ENCODE assay signal across 11 mouse cellular contexts in genomic region chr4:133877850-133878755, GRCm38 (mm10). TPM values are rescaled to one million over a fixed set of nuclear protein-coding genes. Genes with fewer than 3 reads are reported as not detected.
DNase-seq lines count a peak whose midpoint lies in the region; ATAC-seq lines count a peak whose summit lies in the region.
"Had no signal": no experiment of that assay in that cellular context is flagged by ENCODE, and none has a peak within 500 bp of the region (broad histone marks: within the 10 kb centered on the region; RNA-seq: fewer than 3 reads in every experiment).

No protein-coding gene starts in this region.

- no peak for ATAC-seq in liver, embryonic 11.5 days (replicated peaks; ENCODE audit: low FRiP score)
- no peak for ATAC-seq in forebrain, embryonic 16.5 days

- H3K4me1 ChIP-seq in liver, embryonic 11.5 days (replicated peaks; ENCODE audit: control insufficient read depth, insufficient read depth, low read length), result peaks cover 62% of the 10 kb centered on the region
- H3K4me1 ChIP-seq in forebrain, embryonic 16.5 days (replicated peaks; ENCODE audit: control insufficient read depth, insufficient read depth, low read length), result no peaks in the 10 kb centered on the region
- peaks cover 16% of the 10 kb centered on the region for H3K4me1 ChIP-seq in forebrain, embryonic 10.5 days
- H3K4me1 ChIP-seq: hindbrain, embryonic 15.5 days had no signal

- H3K9me3 ChIP-seq in liver, embryonic 11.5 days (ENCODE audit: control insufficient read depth, low read length), result no peaks in the 10 kb centered on the region
- no peaks in the 10 kb centered on the region for H3K9me3 ChIP-seq in forebrain, embryonic 16.5 days (ENCODE audit: control insufficient read depth, low read length)
- no peaks in the 10 kb centered on the region for H3K9me3 ChIP-seq in forebrain, embryonic 10.5 days
- H3K9me3 ChIP-seq: hindbrain, embryonic 15.5 days; lung, embryonic 15.5 days had no signal

- intact Hi-C loops in gastrocnemius, postnatal 14 days (cut with DNase I; ENCODE audit: low total_unique reads), result no loop called here

- 80% methylated on average over 14 of the region's 14 CpGs for WGBS in liver, embryonic 11.5 days
- WGBS in forebrain, embryonic 16.5 days, result 89% methylated on average over 14 of the region's 14 CpGs
- WGBS in forebrain, embryonic 10.5 days, result 88% methylated on average over 14 of the region's 14 CpGs

- DNase-seq in heart, adult 11 months, result peak; percentile 73
- no peak for DNase-seq in heart, adult 9 months (ENCODE audit: low spot score in 2 of 2)
- DNase-seq in 3T3-L1 (ENCODE audit: low read depth, low spot score) (peak; percentile 34), NIH3T3 (ENCODE audit: low read depth) (peak; percentile 10)
- no peak for DNase-seq in liver, embryonic 11.5 days (ENCODE audit: low spot score)
- no peak for DNase-seq in gastrocnemius, postnatal 14 days
- DNase-seq in forebrain, embryonic 10.5 days (ENCODE audit: extremely low spot score, low spot score), result no peak

- no peak overlapping the region for H3K4me2 ChIP-seq in liver, embryonic 11.5 days
- H3K4me2 ChIP-seq in forebrain, embryonic 16.5 days (ENCODE audit: low read length), result no peak overlapping the region
- H3K4me2 ChIP-seq: hindbrain, embryonic 15.5 days; lung, embryonic 15.5 days had no signal

- H3K4me3 ChIP-seq in liver, embryonic 11.5 days (ENCODE audit: low read depth, low read length), result no peak overlapping the region
- H3K4me3 ChIP-seq in forebrain, embryonic 16.5 days (replicated peaks; ENCODE audit: low read length), result no peak overlapping the region
- no peak overlapping the region for H3K4me3 ChIP-seq in forebrain, embryonic 10.5 days
- H3K4me3 ChIP-seq: erythroblast, embryonic 14.5 days; hindbrain, embryonic 15.5 days; lung, embryonic 15.5 days had no signal

- peak overlapping the region; percentile 63 for H3K27ac ChIP-seq in liver, embryonic 11.5 days (ENCODE audit: low read depth, low read length)
- no peak overlapping the region for H3K27ac ChIP-seq in forebrain, embryonic 16.5 days (ENCODE audit: low read length)
- no peak overlapping the region for H3K27ac ChIP-seq in forebrain, embryonic 10.5 days
- H3K27ac ChIP-seq: hindbrain, embryonic 15.5 days had no signal

- H3K36me3 ChIP-seq in liver, embryonic 11.5 days (ENCODE audit: control insufficient read depth, insufficient read depth, low read length), result no peaks in the 10 kb centered on the region; the same call in 1 of the 2 replicates
- H3K36me3 ChIP-seq in forebrain, embryonic 16.5 days (ENCODE audit: control insufficient read depth, insufficient read depth), result no peaks in the 10 kb centered on the region
- H3K36me3 ChIP-seq in forebrain, embryonic 10.5 days (replicated peaks), result peaks cover 41% of the 10 kb centered on the region
- H3K36me3 ChIP-seq: hindbrain, embryonic 15.5 days; lung, embryonic 15.5 days had no signal

- H3K9ac ChIP-seq in liver, embryonic 11.5 days (ENCODE audit: low read depth, low read length), result no peak overlapping the region
- no peak overlapping the region for H3K9ac ChIP-seq in forebrain, embryonic 16.5 days (replicated peaks; ENCODE audit: low read depth, low read length)
- H3K9ac ChIP-seq: hindbrain, embryonic 15.5 days; lung, embryonic 15.5 days had no signal

- no peaks in the 10 kb centered on the region for H3K27me3 ChIP-seq in liver, embryonic 11.5 days (replicated peaks; ENCODE audit: control insufficient read depth, insufficient read depth, low read length)
- H3K27me3 ChIP-seq in forebrain, embryonic 16.5 days (replicated peaks; ENCODE audit: control insufficient read depth, insufficient read depth, low read length), result no peaks in the 10 kb centered on the region
- no peaks in the 10 kb centered on the region for H3K27me3 ChIP-seq in forebrain, embryonic 10.5 days (ENCODE audit: poor library complexity, severe bottlenecking)
- H3K27me3 ChIP-seq: hindbrain, embryonic 15.5 days; lung, embryonic 15.5 days had no signal

RNA-seq across cellular contexts. Expression of gene Rps6ka1, which starts 9.5 kb away (rescaled TPM):
- polyA plus RNA-seq in liver, embryonic 11.5 days (2014; fragmentation: Nextera tagmentation; extraction: Ambion mirVana), result 66.5 and 74.7 TPM in 2 replicates
- 1 to 10 TPM; 5.0 to 5.4 TPM for total RNA-seq in gastrocnemius, postnatal 14 days (2021)
- 17.6 and 19.2 TPM in 2 replicates for polyA plus RNA-seq in forebrain, embryonic 16.5 days (2015; fragmentation: Nextera tagmentation; extraction: Ambion mirVana)
- polyA plus RNA-seq in forebrain, embryonic 10.5 days (2016; fragmentation: Nextera tagmentation; extraction: Ambion mirVana), result 42.7 and 44.1 TPM in 2 replicates

Comparison
In these comparisons a context has a peak if more than half of its experiments do, and no peak if none do; other contexts are left out.
1. DNase-seq: peak in heart, adult 11 months (single experiment), 3T3-L1 (single experiment) and NIH3T3 (single experiment); none in heart, adult 9 months (0 of 2), liver, embryonic 11.5 days (single experiment), gastrocnemius, postnatal 14 days (single experiment) and forebrain, embryonic 10.5 days (single experiment).